Mouse (Mus musculus) lung, embryonic 14.5 days (tissue): ENCODE measurements around the gene Efs. TPM values are rescaled to one million over a fixed set of nuclear protein-coding genes. Genes with fewer than 3 reads are reported as not detected.

Source experiments
- ATAC-seq: fragments of 200-750 bp; cut with Nextera tagmentation; 2 replicates; pipeline ENCODE4 v1.8.0; 2017; ENCODE audit warnings: mild to moderate bottlenecking, moderate TSS enrichment, moderate library complexity; ENCODE audit not compliant: insufficient read depth
- DNase-seq: peaks from one replicate; pipeline ENCODE4 v3.0.0-alpha.2; 2015
- H3K27ac ChIP-seq: fragments of 300-500 bp; sonication (generic); 2 replicates; pipeline ENCODE4 v1.5.1; 2014; ENCODE audit warnings: low read depth, mild to moderate bottlenecking, moderate library complexity
- H3K27me3 ChIP-seq: fragments of 300-500 bp; sonication (generic); 2 replicates; pipeline ENCODE4 v1.6.1; 2014; ENCODE audit warnings: low read length, control low read depth; ENCODE audit not compliant: insufficient read depth
- H3K36me3 ChIP-seq: fragments of 300-500 bp; sonication (generic); 2 replicates; pipeline ENCODE4 v1.6.1; 2014; ENCODE audit warnings: control low read depth; ENCODE audit not compliant: insufficient read depth
- H3K4me1 ChIP-seq: fragments of 300-500 bp; sonication (generic); 2 replicates; pipeline ENCODE4 v1.6.1; 2014; ENCODE audit warnings: antibody characterized with exemption, control low read depth; ENCODE audit not compliant: insufficient read depth
- H3K4me2 ChIP-seq: fragments of 300-500 bp; sonication (generic); 2 replicates; pipeline ENCODE4 v1.6.1; 2014; ENCODE audit warnings: mild to moderate bottlenecking
- H3K4me3 ChIP-seq: fragments of 300-500 bp; sonication (generic); 2 replicates; pipeline ENCODE4 v1.5.1; 2014; ENCODE audit warnings: low read depth, low read length
- H3K9ac ChIP-seq: fragments of 300-500 bp; sonication (generic); 2 replicates; pipeline ENCODE4 v1.6.1; 2014
- H3K9me3 ChIP-seq: fragments of 300-500 bp; sonication (generic); 2 replicates; pipeline ENCODE4 v1.6.1; 2016; ENCODE audit warnings: low read depth, low read length, control low read depth
- CTCF ChIP-seq: IDR thresholded peaks from 2 replicates; pipeline ENCODE4 v1.5.1; 2016; ENCODE audit warnings: antibody characterized with exemption, low read depth
- WGBS: fragments of 180-500 bp; shearing (Covaris S2); extraction: QIAGEN DNeasy Blood & Tissue Kit; methylation state at CpG from one replicate; pipeline ENCODE4 v1.1.7; 2014; 5-methylcytosine and 5-hydroxymethylcytosine counted together
- polyA plus RNA-seq: library from polyadenylated mRNA; unstranded; fragments of >200 nt; fragmentation: Nextera tagmentation; extraction: Ambion mirVana; gene quantifications from 2 replicates; pipeline ENCODE4 v1.2.1, GENCODE M21; 2014

Efs gene
- polyA plus RNA-seq, 1 experiment from 2014 or later: 33.7 TPM

- Histone ChIP-seq H3K9ac (no peak overlapping the region), H3K9me3 (no peaks in the 10 kb centered on the region), H3K27ac (no peak overlapping the region), H3K4me1 (no peaks in the 10 kb centered on the region), H3K36me3 (no peaks in the 10 kb centered on the region), H3K4me3 (no peak overlapping the region), H3K4me2 (no peak overlapping the region), H3K27me3 (no peaks in the 10 kb centered on the region)
- DNase-seq (no peak), ATAC-seq (no peak)
- TF ChIP-seq CTCF: no peak
- 70% methylated on average over 19 of the region's 19 CpGs for WGBS
These were observed 20.2 kb upstream of the Efs start for GRCm38 (mm10) chr14:54945975-54946704.

GRCm38 (mm10) chr14:54944939-54945338 is 19.0 kb upstream of the Efs start:
- 69% methylated on average over 2 of the region's 2 CpGs for WGBS
- Histone ChIP-seq H3K4me3 (no peak overlapping the region), H3K4me1 (no peaks in the 10 kb centered on the region), H3K4me2 (no peak overlapping the region), H3K9me3 (no peaks in the 10 kb centered on the region), H3K36me3 (no peaks in the 10 kb centered on the region), H3K27me3 (no peaks in the 10 kb centered on the region), H3K9ac (no peak overlapping the region), H3K27ac (no peak overlapping the region)
- ATAC-seq (no peak), DNase-seq (no peak)
- no peak for TF ChIP-seq CTCF

DNA sequence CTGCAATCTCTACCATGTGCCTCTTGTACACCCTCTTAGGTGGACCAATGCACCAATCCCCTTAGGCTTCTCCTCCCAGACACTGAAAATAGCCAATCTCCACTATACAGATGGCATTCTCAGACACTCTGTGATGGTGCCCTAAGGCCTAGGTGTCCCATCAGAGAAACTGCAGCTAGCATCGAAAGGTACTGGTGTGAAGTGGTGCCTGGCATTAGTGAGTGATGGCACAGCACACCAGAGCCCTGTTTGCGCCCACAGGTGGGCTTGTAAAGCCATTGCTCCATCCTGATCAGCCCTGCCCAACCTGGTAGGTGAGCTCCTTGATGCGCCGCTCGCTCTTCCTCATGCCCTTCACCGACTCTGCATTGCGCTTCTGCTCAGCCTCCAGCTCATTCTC is 18.0 kb upstream of the Efs start:
- Histone ChIP-seq H3K9me3 (no peaks in the 10 kb centered on the region), H3K4me2 (no peak overlapping the region), H3K27me3 (no peaks in the 10 kb centered on the region), H3K4me3 (no peak overlapping the region), H3K27ac (no peak overlapping the region), H3K9ac (no peak overlapping the region), H3K4me1 (no peaks in the 10 kb centered on the region), H3K36me3 (no peaks in the 10 kb centered on the region)
- ATAC-seq (no peak), DNase-seq (no peak)
- no peak for TF ChIP-seq CTCF
- WGBS: 89% methylated on average over 7 of the region's 7 CpGs

GRCm38 (mm10) chr14:54942479-54942878 is 16.6 kb upstream of the Efs start:
- Histone ChIP-seq H3K4me1 (no peaks in the 10 kb centered on the region), H3K36me3 (no peaks in the 10 kb centered on the region), H3K9me3 (no peaks in the 10 kb centered on the region), H3K4me2 (no peak overlapping the region), H3K27me3 (no peaks in the 10 kb centered on the region), H3K4me3 (no peak overlapping the region), H3K9ac (no peak overlapping the region), H3K27ac (no peak overlapping the region)
- 86% methylated on average over 8 of the region's 8 CpGs for WGBS
- DNase-seq: no peak
- ATAC-seq: no peak
- no peak for TF ChIP-seq CTCF

DNA sequence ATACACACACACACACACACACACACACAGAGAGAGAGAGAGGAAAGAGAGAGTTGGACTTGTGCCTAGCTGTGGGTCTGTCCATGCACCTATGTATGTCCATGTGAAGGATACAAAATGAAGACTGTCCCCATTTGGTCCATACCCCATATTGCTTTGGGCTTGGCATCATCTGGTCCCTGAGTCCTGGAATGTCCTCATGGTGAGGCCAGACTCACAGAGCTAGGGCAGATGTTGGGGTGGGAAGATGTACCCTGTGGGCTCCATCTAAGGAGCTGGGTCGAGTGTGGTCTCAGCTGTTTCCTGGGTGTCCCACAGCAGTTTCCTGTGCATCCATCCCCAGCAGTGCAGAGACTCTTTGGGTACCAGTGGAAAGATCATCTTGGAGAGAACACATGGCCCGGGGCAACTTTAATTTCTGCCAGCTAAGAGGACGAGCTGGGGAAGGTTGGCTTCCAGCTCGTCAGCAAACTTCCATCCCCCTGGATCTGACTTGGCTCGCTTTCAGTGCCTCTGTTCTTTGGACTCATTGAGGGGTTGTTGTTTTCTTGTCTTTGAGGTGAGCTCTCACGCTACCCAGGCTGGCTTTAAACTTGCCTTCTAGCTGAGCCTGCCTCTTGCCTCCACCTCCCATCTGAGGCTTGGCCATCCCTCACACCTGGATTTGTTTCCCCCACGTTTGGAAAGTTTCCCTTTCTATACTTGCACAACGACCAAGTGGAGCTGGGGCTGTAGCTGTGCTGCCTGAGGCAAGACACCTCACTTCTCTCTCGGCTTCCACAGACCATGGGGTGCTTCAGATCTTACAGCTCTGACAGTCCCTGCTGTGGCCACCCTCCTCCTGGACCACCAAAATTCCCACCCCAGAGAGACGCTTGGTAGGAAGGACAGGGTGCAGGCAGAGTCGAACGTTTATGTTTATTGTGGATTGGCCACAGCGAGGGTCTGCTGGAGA is 15.4 kb upstream of the Efs start:
- no peak for ATAC-seq

GRCm38 (mm10) chr14:54940176-54940530 is 14.2 kb upstream of the Efs start:
- H3K4me1 ChIP-seq: no peaks in the 10 kb centered on the region
- H3K27me3 ChIP-seq: no peaks in the 10 kb centered on the region
- H3K4me3 ChIP-seq: no peak overlapping the region
- no peak overlapping the region for H3K9ac ChIP-seq
- no peaks in the 10 kb centered on the region for H3K9me3 ChIP-seq
- DNase-seq: no peak
- ATAC-seq: no peak
- no peak overlapping the region for H3K4me2 ChIP-seq
- TF ChIP-seq CTCF: no peak
- H3K27ac ChIP-seq: no peak overlapping the region
- 74% methylated on average over 3 of the region's 3 CpGs for WGBS
- no peaks in the 10 kb centered on the region for H3K36me3 ChIP-seq

More for the DNA sequence above, 15.4 kb upstream of the Efs start:
- Histone ChIP-seq H3K27me3 (no peaks in the 10 kb centered on the region), H3K4me2 (no peak overlapping the region), H3K9ac (no peak overlapping the region), H3K27ac (no peak overlapping the region), H3K4me3 (no peak overlapping the region), H3K36me3 (no peaks in the 10 kb centered on the region), H3K9me3 (no peaks in the 10 kb centered on the region), H3K4me1 (no peaks in the 10 kb centered on the region)
- no peak for DNase-seq
- TF ChIP-seq CTCF: no peak
- WGBS: 60% methylated on average over 13 of the region's 13 CpGs

- peak; percentile 83 for DNase-seq
- whole genome bisulfite sequencing: 42% methylated on average over 12 of the region's 12 CpGs
- Histone ChIP-seq H3K4me3 (no peak overlapping the region), H3K27ac (no peak overlapping the region), H3K9me3 (no peaks in the 10 kb centered on the region), H3K9ac (no peak overlapping the region), H3K4me2 (no peak overlapping the region), H3K27me3 (no peaks in the 10 kb centered on the region), H3K36me3 (no peaks in the 10 kb centered on the region), H3K4me1 (no peaks in the 10 kb centered on the region)
- TF ChIP-seq CTCF: peak; percentile 89
- peak; percentile 62 for ATAC-seq
These were observed 13.7 kb upstream of the Efs start for GRCm38 (mm10) chr14:54939434-54940175.
